Mouse (Mus musculus): ENCODE measurements around the gene Ccdc88a. TPM values are rescaled to one million over a fixed set of nuclear protein-coding genes. Genes with fewer than 3 reads are reported as not detected.

Gene Ccdc88a
- polyA plus RNA-seq, 1 experiment from 2014 or later: 19.5 TPM

- Histone ChIP-seq H3K9ac (ENCODE audit: low read depth, low read length) (no peak overlapping the region), H3K4me1 (replicated peaks; ENCODE audit: insufficient read depth, low read length) (no peaks in the 10 kb centered on the region), H3K4me2 (ENCODE audit: low read length) (no peak overlapping the region), H3K36me3 (ENCODE audit: insufficient read depth, low read length) (peaks cover 19% of the 10 kb centered on the region; the same call in 1 of the 2 replicates), H3K27ac (no peak overlapping the region), H3K4me3 (replicated peaks; ENCODE audit: low read depth, low read length) (no peak overlapping the region), H3K9me3 (replicated peaks; ENCODE audit: low read length) (no peaks in the 10 kb centered on the region), H3K27me3 (ENCODE audit: insufficient read depth, low read length) (no peaks in the 10 kb centered on the region)
- no peak for ATAC-seq (replicated peaks; ENCODE audit: low FRiP score, low read depth)
- DNase-seq (ENCODE audit: low spot score): no peak
- 91% methylated on average over 10 of the region's 10 CpGs for WGBS
- TF ChIP-seq CTCF (IDR thresholded peaks at IDR 0.05; ENCODE audit: low read depth): no peak
These were observed 130.8 kb downstream of the Ccdc88a start for GRCm38 (mm10) chr11:29503948-29504893.

DNA sequence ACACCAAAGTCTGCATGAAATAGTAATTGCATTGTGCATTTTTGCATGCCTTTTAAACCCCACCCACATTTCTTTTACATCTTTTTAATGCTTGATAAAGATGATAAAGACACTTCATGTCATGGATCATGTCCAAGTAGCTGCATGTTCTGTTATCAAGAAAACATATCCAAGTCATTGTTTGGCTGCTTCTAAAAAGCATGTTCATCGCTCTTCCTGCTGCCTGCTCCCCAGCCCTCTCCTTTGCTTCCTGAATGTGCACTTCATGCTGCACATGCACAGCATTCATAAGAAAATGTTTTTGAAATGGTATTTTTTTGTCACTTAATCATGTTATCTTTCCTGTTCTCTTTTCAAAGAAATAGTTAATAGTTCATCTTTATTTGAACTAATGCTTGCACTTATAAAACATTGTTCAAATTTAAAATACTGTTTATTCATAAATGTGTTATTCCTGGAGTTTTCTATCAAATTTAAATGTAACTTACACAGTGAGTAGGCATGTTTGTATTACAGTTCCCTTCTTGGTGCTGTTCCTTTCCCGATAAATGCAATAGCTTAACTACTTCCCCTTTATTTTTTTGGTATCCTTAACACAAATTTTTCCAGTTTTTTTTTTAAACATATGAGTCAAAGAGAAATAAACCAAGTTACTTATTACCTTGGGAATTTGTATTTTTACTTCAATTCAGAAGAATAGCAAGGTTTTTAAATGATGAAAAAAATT is 131.6 kb downstream of the Ccdc88a start:
- no peak for DNase-seq (ENCODE audit: low spot score)
- H3K36me3 ChIP-seq (ENCODE audit: insufficient read depth, low read length): peaks cover 16% of the 10 kb centered on the region; the same call in 1 of the 2 replicates
- no peak overlapping the region for H3K4me2 ChIP-seq (ENCODE audit: low read length)
- no peak for ATAC-seq (replicated peaks; ENCODE audit: low FRiP score, low read depth)
- 97% methylated on average over 2 of the region's 2 CpGs for WGBS
- H3K4me3 ChIP-seq (replicated peaks; ENCODE audit: low read depth, low read length): no peak overlapping the region
- no peaks in the 10 kb centered on the region for H3K9me3 ChIP-seq (replicated peaks; ENCODE audit: low read length)
- no peaks in the 10 kb centered on the region for H3K27me3 ChIP-seq (ENCODE audit: insufficient read depth, low read length)
- no peaks in the 10 kb centered on the region for H3K4me1 ChIP-seq (replicated peaks; ENCODE audit: insufficient read depth, low read length)
- no peak overlapping the region for H3K9ac ChIP-seq (ENCODE audit: low read depth, low read length)
- no peak for TF ChIP-seq CTCF (IDR thresholded peaks at IDR 0.05; ENCODE audit: low read depth)
- H3K27ac ChIP-seq: no peak overlapping the region

- no peak for TF ChIP-seq CTCF (IDR thresholded peaks at IDR 0.05; ENCODE audit: low read depth)
- DNase-seq (ENCODE audit: low spot score): no peak
- WGBS: 93% methylated on average over 1 of the region's 1 CpGs
- Histone ChIP-seq H3K9ac (ENCODE audit: low read depth, low read length) (no peak overlapping the region), H3K4me2 (ENCODE audit: low read length) (no peak overlapping the region), H3K9me3 (replicated peaks; ENCODE audit: low read length) (no peaks in the 10 kb centered on the region), H3K4me3 (replicated peaks; ENCODE audit: low read depth, low read length) (no peak overlapping the region), H3K4me1 (replicated peaks; ENCODE audit: insufficient read depth, low read length) (no peaks in the 10 kb centered on the region), H3K36me3 (ENCODE audit: insufficient read depth, low read length) (peaks cover 6% of the 10 kb centered on the region; the same call in 1 of the 2 replicates), H3K27me3 (ENCODE audit: insufficient read depth, low read length) (no peaks in the 10 kb centered on the region), H3K27ac (no peak overlapping the region)
- ATAC-seq (replicated peaks; ENCODE audit: low FRiP score, low read depth): peak; percentile 85
These were observed 136.0 kb downstream of the Ccdc88a start for GRCm38 (mm10) chr11:29509421-29509820.

GRCm38 (mm10) chr11:29512818-29513535 is 139.5 kb downstream of the Ccdc88a start:
- TF ChIP-seq CTCF (IDR thresholded peaks at IDR 0.05; ENCODE audit: low read depth): peak; percentile 25; the same call in 1 of the 2 replicates
- Histone ChIP-seq H3K9ac (ENCODE audit: low read depth, low read length) (no peak overlapping the region), H3K27ac (no peak overlapping the region), H3K9me3 (replicated peaks; ENCODE audit: low read length) (no peaks in the 10 kb centered on the region), H3K4me2 (ENCODE audit: low read length) (no peak overlapping the region), H3K4me3 (replicated peaks; ENCODE audit: low read depth, low read length) (no peak overlapping the region), H3K27me3 (ENCODE audit: insufficient read depth, low read length) (no peaks in the 10 kb centered on the region), H3K4me1 (replicated peaks; ENCODE audit: insufficient read depth, low read length) (no peaks in the 10 kb centered on the region), H3K36me3 (ENCODE audit: insufficient read depth, low read length) (peaks cover 3% of the 10 kb centered on the region; the same call in 1 of the 2 replicates)
- DNase-seq (ENCODE audit: low spot score): no peak
- WGBS: 93% methylated on average over 4 of the region's 4 CpGs
- ATAC-seq (replicated peaks; ENCODE audit: low FRiP score, low read depth): no peak

DNA sequence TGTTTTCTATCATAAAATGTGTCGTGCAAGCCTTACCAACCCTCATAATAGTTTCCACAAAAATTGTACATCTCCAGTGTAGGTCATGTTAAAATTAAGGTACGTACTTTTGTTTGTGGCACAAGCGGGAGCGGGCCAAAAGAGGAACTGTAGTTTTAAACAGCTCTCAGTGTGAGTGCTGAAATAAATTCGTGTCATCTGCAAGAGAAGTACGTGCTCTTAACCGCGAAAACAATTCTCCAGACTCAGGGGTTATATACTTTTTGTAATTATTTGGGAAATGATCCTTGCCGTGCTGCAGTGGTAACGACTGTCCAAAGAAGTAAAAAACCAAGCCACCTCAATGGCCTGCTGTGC is 140.8 kb downstream of the Ccdc88a start:
- Histone ChIP-seq H3K4me3 (replicated peaks; ENCODE audit: low read depth, low read length) (peak overlapping the region; percentile 64), H3K27me3 (ENCODE audit: insufficient read depth, low read length) (no peaks in the 10 kb centered on the region), H3K27ac (peak overlapping the region; percentile 65), H3K36me3 (ENCODE audit: insufficient read depth, low read length) (peaks cover 3% of the 10 kb centered on the region; the same call in 1 of the 2 replicates), H3K9me3 (replicated peaks; ENCODE audit: low read length) (no peaks in the 10 kb centered on the region), H3K4me1 (replicated peaks; ENCODE audit: insufficient read depth, low read length) (no peaks in the 10 kb centered on the region), H3K4me2 (ENCODE audit: low read length) (peak overlapping the region; percentile 65), H3K9ac (ENCODE audit: low read depth, low read length) (peak overlapping the region; percentile 70)
- WGBS: 19% methylated on average over 10 of the region's 10 CpGs
- no peak for DNase-seq (ENCODE audit: low spot score)
- ATAC-seq (replicated peaks; ENCODE audit: low FRiP score, low read depth): no peak
- no peak for TF ChIP-seq CTCF (IDR thresholded peaks at IDR 0.05; ENCODE audit: low read depth)

Measured in kidney, postnatal 0 days (tissue).